Mouse (Mus musculus) splenic B cell, adult 2 months (primary cell): ENCODE results near the gene Dus3l.
A peak's percentile ranks its signal among the peaks of the same experiment; 100 is the strongest.

Experiments used
- DNase-seq: peaks from one replicate; pipeline ENCODE4 v3.0.0-alpha.2; 2011; ENCODE audit warnings: low read depth, low spot score
- H3K27me3 ChIP-seq: 2 replicates; pipeline ENCODE4 v1.6.1; 2012; ENCODE audit warnings: mild to moderate bottlenecking, low read length, moderate library complexity, mixed read lengths; ENCODE audit not compliant: control insufficient read depth, poor library complexity, insufficient read depth, severe bottlenecking
- H3K36me3 ChIP-seq: 2 replicates; pipeline ENCODE4 v1.6.1; 2012; ENCODE audit warnings: mild to moderate bottlenecking, low read length, moderate library complexity, mixed read lengths; ENCODE audit not compliant: control insufficient read depth, poor library complexity, insufficient read depth, severe bottlenecking

Dus3l gene

DNA sequence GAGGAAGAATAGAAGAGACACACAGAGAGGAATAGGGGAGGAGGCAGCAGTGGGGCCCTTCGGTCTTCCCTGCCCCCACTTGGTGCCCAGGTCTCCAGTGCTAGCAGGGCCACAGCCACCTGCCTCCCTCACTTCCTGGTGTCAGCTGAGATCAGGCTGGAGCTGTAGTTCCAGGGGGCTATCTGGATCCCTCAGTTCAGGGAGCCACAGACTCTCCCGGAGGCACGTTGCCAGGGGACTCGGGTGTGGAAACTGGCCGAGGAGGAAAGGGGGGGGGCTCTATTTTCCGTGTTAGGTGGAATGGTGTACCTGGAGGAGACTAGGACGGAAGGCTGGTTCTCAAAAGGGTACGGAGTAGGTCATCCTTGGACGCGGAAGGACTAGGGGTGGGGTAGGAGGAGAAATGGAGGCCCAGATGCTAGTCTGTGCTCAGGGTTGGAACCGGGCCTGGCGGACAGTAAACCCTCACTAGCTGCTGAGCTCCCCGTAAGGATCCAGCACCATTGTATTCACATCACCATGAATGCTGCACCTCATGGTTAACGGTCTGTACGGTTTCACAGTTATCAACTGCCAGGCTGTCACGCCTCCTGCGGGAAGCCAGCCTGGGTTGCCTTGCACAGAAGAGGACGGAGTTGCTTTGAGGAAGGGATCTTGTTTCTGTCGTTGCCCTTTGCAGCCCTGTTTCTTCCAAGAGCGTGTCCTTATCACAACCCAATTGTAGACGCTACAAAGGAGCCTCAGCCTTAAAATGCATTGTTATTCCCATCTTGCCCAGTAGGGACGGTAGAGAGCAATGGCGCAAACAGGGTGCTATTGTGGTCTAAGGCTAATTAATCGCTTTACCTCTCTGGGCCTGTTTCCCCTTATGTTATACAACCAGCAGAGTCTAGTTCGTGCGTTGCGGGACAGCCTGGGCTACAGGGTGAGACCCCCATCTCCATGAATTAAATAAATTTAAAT is 1.5 kb upstream of the Dus3l start:
- Histone ChIP-seq H3K27me3 (no peaks in the 10 kb centered on the region), H3K36me3 (peaks cover 1% of the 10 kb centered on the region; the same call in 1 of the 2 replicates)
- DNase-seq = peak; percentile 88

- H3K36me3 ChIP-seq = peaks cover 4% of the 10 kb centered on the region; the same call in 1 of the 2 replicates
- DNase-seq = no peak
- H3K27me3 ChIP-seq = no peaks in the 10 kb centered on the region
Observed at GRCm38 (mm10) chr17:56763741-56764250, 761 bp upstream of the Dus3l start.

DNA sequence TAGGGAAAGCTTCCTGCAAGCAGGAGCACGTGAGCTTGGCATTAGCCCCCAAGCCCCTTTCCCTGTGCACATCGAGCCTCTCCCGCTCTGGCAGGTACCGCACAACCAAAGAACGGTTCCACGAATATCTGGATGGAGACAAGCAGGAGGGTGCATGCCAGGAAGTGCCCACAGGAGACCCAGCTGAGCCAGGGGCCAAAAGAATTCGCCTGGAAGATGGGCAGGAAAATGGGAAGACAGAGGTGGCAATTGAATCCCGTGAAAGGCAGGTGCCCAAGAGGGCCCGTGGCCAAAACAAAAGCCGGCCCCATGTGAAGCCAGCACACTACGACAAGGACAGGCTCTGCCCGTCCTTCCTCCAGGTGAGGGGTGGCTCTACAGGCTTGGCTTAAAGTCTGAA is 874 bp downstream of the Dus3l start:
- Histone ChIP-seq H3K36me3 (peaks cover 6% of the 10 kb centered on the region), H3K27me3 (no peaks in the 10 kb centered on the region)
- no peak for DNase-seq

- DNase-seq = no peak
- Histone ChIP-seq H3K36me3 (peaks cover 7% of the 10 kb centered on the region), H3K27me3 (no peaks in the 10 kb centered on the region)
Observed at GRCm38 (mm10) chr17:56766631-56767405, 2.3 kb downstream of the Dus3l start.

- no peak for DNase-seq
- H3K36me3 ChIP-seq = peaks cover 7% of the 10 kb centered on the region
- no peaks in the 10 kb centered on the region for H3K27me3 ChIP-seq
Observed at GRCm38 (mm10) chr17:56767531-56768135, 3.1 kb downstream of the Dus3l start.

DNA sequence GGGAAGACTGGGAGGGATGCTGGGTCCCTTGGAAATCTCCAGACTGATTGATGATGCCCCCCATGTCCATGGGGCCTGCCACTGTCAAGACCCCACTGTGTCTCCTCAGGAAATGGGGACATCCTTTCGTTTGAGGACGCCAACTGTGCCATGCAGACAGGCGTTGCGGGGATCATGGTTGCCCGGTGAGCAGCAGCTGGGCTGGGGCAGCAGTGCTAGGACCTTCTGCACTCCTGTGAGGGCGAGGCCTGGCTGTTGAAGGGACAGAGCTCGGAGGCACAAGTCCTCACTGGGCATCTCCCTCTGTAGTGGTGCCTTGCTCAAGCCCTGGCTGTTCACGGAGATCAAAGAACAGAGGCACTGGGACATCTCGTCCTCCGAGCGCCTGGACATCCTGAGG is 4.4 kb downstream of the Dus3l start:
- Histone ChIP-seq H3K36me3 (peaks cover 7% of the 10 kb centered on the region), H3K27me3 (no peaks in the 10 kb centered on the region)
- no peak for DNase-seq

DNA sequence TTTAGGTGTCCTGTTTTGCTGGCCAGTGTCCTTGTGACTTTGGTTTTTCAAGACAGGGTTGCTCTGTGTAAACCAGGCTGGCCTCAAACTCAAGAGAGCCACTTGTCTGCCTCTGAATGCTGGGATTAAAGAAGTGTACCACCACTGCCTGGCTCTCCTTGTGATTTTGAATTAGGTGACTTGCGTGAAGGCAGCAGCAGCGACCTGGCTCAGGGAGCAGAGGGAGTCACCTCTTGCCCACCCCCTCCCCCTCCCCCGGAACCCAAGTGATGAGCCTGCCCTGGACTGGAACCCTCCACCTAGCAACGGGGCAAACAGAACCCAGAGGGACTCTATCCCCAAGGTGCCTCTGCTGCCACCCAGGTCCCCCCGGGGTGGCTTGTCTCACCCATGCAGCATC is 5.4 kb downstream of the Dus3l start, which contains the start of gene Prr22:
TSS of gene Prr22 (plus strand) at position 301 of the 400 bp plus-strand sequence.
- no peaks in the 10 kb centered on the region for H3K27me3 ChIP-seq

DNA sequence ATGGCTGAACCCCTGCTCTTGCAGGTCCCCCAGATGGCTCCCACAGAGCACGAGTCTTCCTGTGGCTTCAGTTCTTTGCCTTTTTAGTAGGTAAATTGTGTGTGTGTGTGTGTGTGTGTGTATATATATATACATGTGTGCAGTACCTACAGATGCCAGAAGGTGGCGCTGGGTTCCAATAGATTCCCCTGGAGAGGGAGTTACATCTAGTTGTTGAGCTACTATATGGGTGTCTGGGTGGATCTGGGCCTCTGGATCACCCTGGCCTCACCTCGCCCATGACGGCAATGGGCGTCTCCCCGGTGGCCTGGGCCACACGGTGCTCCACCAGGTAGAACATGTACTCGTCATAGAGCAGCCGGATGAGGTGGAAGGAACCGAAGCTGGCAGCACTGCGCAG is 13.0 kb downstream of the Dus3l start:
- DNase-seq = no peak
- H3K36me3 ChIP-seq = no peaks in the 10 kb centered on the region
- no peaks in the 10 kb centered on the region for H3K27me3 ChIP-seq

More for the DNA sequence above, 5.4 kb downstream of the Dus3l start, which contains the start of gene Prr22:
- no peak for DNase-seq
- H3K36me3 ChIP-seq = peaks cover 7% of the 10 kb centered on the region

- H3K27me3 ChIP-seq = no peaks in the 10 kb centered on the region
- H3K36me3 ChIP-seq = no peaks in the 10 kb centered on the region
- DNase-seq = no peak
Observed at GRCm38 (mm10) chr17:56778779-56779362, 14.3 kb downstream of the Dus3l start.

DNA sequence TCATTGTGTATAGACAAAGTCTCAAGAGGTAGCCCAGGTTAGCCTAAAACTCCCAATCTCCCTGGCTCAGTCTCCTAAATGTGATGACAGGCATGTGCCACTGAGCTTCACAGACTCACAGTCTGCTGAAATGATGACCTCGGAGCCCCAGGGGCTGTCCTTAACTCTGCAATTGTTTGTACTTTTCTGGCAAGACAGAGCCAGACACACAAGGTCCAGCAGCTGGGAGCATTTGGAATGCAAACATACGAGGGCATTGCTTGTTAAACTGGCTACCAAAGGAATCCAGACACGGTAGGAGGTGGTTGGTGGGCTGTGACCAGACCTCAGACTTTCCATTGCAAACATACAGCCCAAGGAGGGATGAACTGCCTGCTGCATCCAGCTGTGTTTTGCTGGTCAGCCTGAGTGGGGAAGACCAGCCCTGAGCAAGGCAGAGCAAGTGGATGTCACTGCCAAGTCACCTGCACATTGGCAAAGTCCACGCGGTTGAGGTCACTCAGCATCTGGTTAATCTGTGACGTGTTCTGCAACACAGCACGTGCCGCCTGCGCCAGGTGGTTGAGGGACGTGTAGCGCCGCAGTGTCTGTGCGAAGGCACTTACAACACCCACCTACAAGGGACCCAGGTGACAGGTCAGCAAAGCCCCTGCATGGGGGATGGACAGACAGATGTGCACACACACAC is 15.9 kb downstream of the Dus3l start:
- no peaks in the 10 kb centered on the region for H3K36me3 ChIP-seq
- DNase-seq = no peak
- H3K27me3 ChIP-seq = no peaks in the 10 kb centered on the region

DNA sequence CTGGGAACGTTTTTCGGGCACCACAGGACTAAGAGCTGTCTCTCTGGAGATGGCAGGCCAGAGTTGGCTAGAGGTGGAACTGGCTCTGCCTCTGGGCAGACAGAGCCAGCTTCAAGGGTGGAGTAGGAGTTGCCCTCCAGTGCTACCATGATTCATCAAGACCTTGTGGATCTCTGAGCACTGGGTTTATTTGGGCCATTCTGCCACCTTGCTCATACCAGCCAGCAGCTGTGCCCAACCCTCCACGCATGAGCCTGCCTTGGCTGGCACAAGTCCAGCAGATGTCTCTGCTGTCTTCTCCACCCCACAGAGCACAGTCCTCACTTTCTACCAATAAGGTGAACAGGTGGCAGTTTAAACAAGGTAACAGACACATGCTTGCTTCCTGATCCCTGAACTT is 24.3 kb downstream of the Dus3l start:
- no peaks in the 10 kb centered on the region for H3K27me3 ChIP-seq
- no peak for DNase-seq
- no peaks in the 10 kb centered on the region for H3K36me3 ChIP-seq

GRCm38 (mm10) chr17:56789286-56789685 is 24.7 kb downstream of the Dus3l start:
- Histone ChIP-seq H3K27me3 (no peaks in the 10 kb centered on the region), H3K36me3 (no peaks in the 10 kb centered on the region)
- DNase-seq = no peak

GRCm38 (mm10) chr17:56792588-56792987 is 28.0 kb downstream of the Dus3l start:
- no peaks in the 10 kb centered on the region for H3K27me3 ChIP-seq
- DNase-seq = no peak
- H3K36me3 ChIP-seq = no peaks in the 10 kb centered on the region
